Mouse (Mus musculus) small intestine, adult 2 months (tissue): ENCODE measurements around the gene Kbtbd8.

ENCODE experiments used
- CTCF ChIP-seq: fragments of 200-500 bp; IDR thresholded peaks from 2 replicates; pipeline ENCODE4 v1.5.1; 2012; ENCODE audit warnings: low read depth, mild to moderate bottlenecking, control low read depth, inconsistent platforms, low read length, moderate library complexity, mixed read lengths; ENCODE audit not compliant: insufficient replicate concordance, insufficient read length; ENCODE audit errors: extremely low read depth
- POLR2A ChIP-seq: fragments of 200-500 bp; IDR thresholded peaks from 2 replicates; pipeline ENCODE4 v1.6.1; 2012; ENCODE audit warnings: low read depth, mild to moderate bottlenecking, control low read depth, inconsistent platforms, low read length, moderate library complexity

DNA sequence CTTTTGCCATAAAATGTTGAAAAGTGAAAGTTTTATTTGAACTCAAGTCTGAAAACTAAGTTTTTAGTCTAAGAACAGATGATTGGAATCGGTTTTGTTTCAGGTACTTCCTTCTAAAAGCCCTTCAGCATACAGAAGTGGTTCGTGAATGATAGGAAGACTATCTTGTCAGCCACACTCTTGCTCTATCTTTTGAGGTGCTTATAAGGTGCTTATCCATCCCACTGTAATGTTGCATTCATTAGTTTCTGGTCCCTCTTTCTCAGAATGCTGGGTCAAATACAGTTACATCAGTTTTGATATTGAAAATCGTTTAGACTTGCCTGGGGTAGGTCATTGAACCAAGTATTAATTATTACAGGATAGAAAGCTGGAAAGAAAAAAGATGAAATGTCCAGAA is 2.3 kb downstream of the Kbtbd8 start:
- no peak for TF ChIP-seq POLR2A
- no peak for TF ChIP-seq CTCF
